Mouse (Mus musculus): Measurements from ENCODE around the gene Sorcs1. TPM values are rescaled to one million over a fixed set of nuclear protein-coding genes. Genes with fewer than 3 reads are reported as not detected.

Sorcs1 gene
- polyA plus RNA-seq, 1 experiment, result 0.01 TPM

GRCm38 (mm10) chr19:50487768-50488167 lies 190.7 kb downstream of the Sorcs1 start:
- Histone ChIP-seq H3K79me3 (ENCODE audit: low read depth) (no peaks in the 10 kb centered on the region), H3K36me3 (ENCODE audit: control insufficient read depth, insufficient read depth) (no peaks in the 10 kb centered on the region), H3K79me2 (ENCODE audit: control insufficient read depth, insufficient read depth) (no peaks in the 10 kb centered on the region), H3K4me3 (ENCODE audit: insufficient read depth, poor library complexity, severe bottlenecking) (no peak overlapping the region), H3K27me3 (ENCODE audit: control insufficient read depth, insufficient read depth, insufficient read length) (no peaks in the 10 kb centered on the region), H3ac (ENCODE audit: control insufficient read depth, insufficient read length, low read depth) (no peak overlapping the region)
- TF ChIP-seq CEBPB (IDR thresholded peaks at IDR 0.05; ENCODE audit: low read depth) (no peak), MAX (IDR thresholded peaks at IDR 0.05) (no peak), MYOG (IDR thresholded peaks at IDR 0.05; ENCODE audit: control insufficient read depth, extremely low read depth, insufficient read length) (no peak), MYOD1 (IDR thresholded peaks at IDR 0.05; ENCODE audit: control insufficient read depth, insufficient read length, low read depth) (no peak), FOSL1 (IDR thresholded peaks at IDR 0.05; ENCODE audit: insufficient read depth, low read length, poor library complexity, severe bottlenecking) (no peak), USF1 (IDR thresholded peaks at IDR 0.05; ENCODE audit: low read depth) (no peak), CTCF (IDR thresholded peaks at IDR 0.05; ENCODE audit: control insufficient read depth, insufficient read depth, insufficient read length) (no peak)

- no peak overlapping the region for H3K4me3 ChIP-seq (ENCODE audit: insufficient read depth, poor library complexity, severe bottlenecking)
- TF ChIP-seq FOSL1 (IDR thresholded peaks at IDR 0.05; ENCODE audit: insufficient read depth, low read length, poor library complexity, severe bottlenecking) (no peak), CTCF (IDR thresholded peaks at IDR 0.05; ENCODE audit: control insufficient read depth, insufficient read depth, insufficient read length) (no peak), MYOG (IDR thresholded peaks at IDR 0.05; ENCODE audit: control insufficient read depth, extremely low read depth, insufficient read length) (no peak), MYOD1 (IDR thresholded peaks at IDR 0.05; ENCODE audit: control insufficient read depth, insufficient read length, low read depth) (no peak), USF1 (IDR thresholded peaks at IDR 0.05; ENCODE audit: low read depth) (no peak), MAX (IDR thresholded peaks at IDR 0.05) (no peak), CEBPB (IDR thresholded peaks at IDR 0.05; ENCODE audit: low read depth) (no peak)
Measured at GRCm38 (mm10) chr19:50486345-50486744, 192.1 kb downstream of the Sorcs1 start.

GRCm38 (mm10) chr19:50476774-50477173 lies 201.7 kb downstream of the Sorcs1 start:
- H3K36me3 ChIP-seq (ENCODE audit: control insufficient read depth, insufficient read depth), result no peaks in the 10 kb centered on the region
- H3K79me3 ChIP-seq (ENCODE audit: low read depth), result no peaks in the 10 kb centered on the region
- TF ChIP-seq USF1 (IDR thresholded peaks at IDR 0.05; ENCODE audit: low read depth) (no peak), CEBPB (IDR thresholded peaks at IDR 0.05; ENCODE audit: low read depth) (no peak), CTCF (IDR thresholded peaks at IDR 0.05; ENCODE audit: control insufficient read depth, insufficient read depth, insufficient read length) (no peak), MAX (IDR thresholded peaks at IDR 0.05) (no peak)
- H3K27me3 ChIP-seq (ENCODE audit: control insufficient read depth, insufficient read depth, insufficient read length), result no peaks in the 10 kb centered on the region
- H3ac ChIP-seq (ENCODE audit: control insufficient read depth, insufficient read length, low read depth), result no peak overlapping the region
- no peaks in the 10 kb centered on the region for H3K79me2 ChIP-seq (ENCODE audit: control insufficient read depth, insufficient read depth)
- H3K4me3 ChIP-seq (ENCODE audit: insufficient read depth, poor library complexity, severe bottlenecking), result no peak overlapping the region

More at GRCm38 (mm10) chr19:50486345-50486744, 192.1 kb downstream of the Sorcs1 start:
- H3K27me3 ChIP-seq (ENCODE audit: control insufficient read depth, insufficient read depth, insufficient read length), result no peaks in the 10 kb centered on the region
- no peak overlapping the region for H3ac ChIP-seq (ENCODE audit: control insufficient read depth, insufficient read length, low read depth)
- H3K36me3 ChIP-seq (ENCODE audit: control insufficient read depth, insufficient read depth), result no peaks in the 10 kb centered on the region
- H3K79me3 ChIP-seq (ENCODE audit: low read depth), result no peaks in the 10 kb centered on the region
- no peaks in the 10 kb centered on the region for H3K79me2 ChIP-seq (ENCODE audit: control insufficient read depth, insufficient read depth)

GRCm38 (mm10) chr19:50468592-50468991 lies 209.9 kb downstream of the Sorcs1 start:
- H3K27me3 ChIP-seq (ENCODE audit: control insufficient read depth, insufficient read depth, insufficient read length), result no peaks in the 10 kb centered on the region
- H3K79me2 ChIP-seq (ENCODE audit: control insufficient read depth, insufficient read depth), result no peaks in the 10 kb centered on the region
- no peak overlapping the region for H3ac ChIP-seq (ENCODE audit: control insufficient read depth, insufficient read length, low read depth)
- H3K4me3 ChIP-seq (ENCODE audit: insufficient read depth, poor library complexity, severe bottlenecking), result no peak overlapping the region
- TF ChIP-seq CEBPB (IDR thresholded peaks at IDR 0.05; ENCODE audit: low read depth) (no peak), MYOG (IDR thresholded peaks at IDR 0.05; ENCODE audit: control insufficient read depth, extremely low read depth, insufficient read length) (no peak), MAX (IDR thresholded peaks at IDR 0.05) (no peak), FOSL1 (IDR thresholded peaks at IDR 0.05; ENCODE audit: insufficient read depth, low read length, poor library complexity, severe bottlenecking) (no peak), MYOD1 (IDR thresholded peaks at IDR 0.05; ENCODE audit: control insufficient read depth, insufficient read length, low read depth) (no peak), USF1 (IDR thresholded peaks at IDR 0.05; ENCODE audit: low read depth) (no peak), CTCF (IDR thresholded peaks at IDR 0.05; ENCODE audit: control insufficient read depth, insufficient read depth, insufficient read length) (no peak)
- no peaks in the 10 kb centered on the region for H3K36me3 ChIP-seq (ENCODE audit: control insufficient read depth, insufficient read depth)
- no peaks in the 10 kb centered on the region for H3K79me3 ChIP-seq (ENCODE audit: low read depth)

- Histone ChIP-seq H3K4me3 (ENCODE audit: insufficient read depth, poor library complexity, severe bottlenecking) (no peak overlapping the region), H3K79me3 (ENCODE audit: low read depth) (no peaks in the 10 kb centered on the region), H3K36me3 (ENCODE audit: control insufficient read depth, insufficient read depth) (no peaks in the 10 kb centered on the region), H3K27me3 (ENCODE audit: control insufficient read depth, insufficient read depth, insufficient read length) (no peaks in the 10 kb centered on the region), H3K79me2 (ENCODE audit: control insufficient read depth, insufficient read depth) (no peaks in the 10 kb centered on the region), H3ac (ENCODE audit: control insufficient read depth, insufficient read length, low read depth) (no peak overlapping the region)
- TF ChIP-seq CTCF (IDR thresholded peaks at IDR 0.05; ENCODE audit: control insufficient read depth, insufficient read depth, insufficient read length) (no peak), USF1 (IDR thresholded peaks at IDR 0.05; ENCODE audit: low read depth) (no peak), MYOD1 (IDR thresholded peaks at IDR 0.05; ENCODE audit: control insufficient read depth, insufficient read length, low read depth) (no peak), CEBPB (IDR thresholded peaks at IDR 0.05; ENCODE audit: low read depth) (no peak), MAX (IDR thresholded peaks at IDR 0.05) (no peak), FOSL1 (IDR thresholded peaks at IDR 0.05; ENCODE audit: insufficient read depth, low read length, poor library complexity, severe bottlenecking) (no peak), MYOG (IDR thresholded peaks at IDR 0.05; ENCODE audit: control insufficient read depth, extremely low read depth, insufficient read length) (no peak)
Measured at GRCm38 (mm10) chr19:50464811-50465210, 213.6 kb downstream of the Sorcs1 start.

GRCm38 (mm10) chr19:50458581-50458980 lies 219.9 kb downstream of the Sorcs1 start:
- no peaks in the 10 kb centered on the region for H3K36me3 ChIP-seq (ENCODE audit: control insufficient read depth, insufficient read depth)
- no peaks in the 10 kb centered on the region for H3K79me3 ChIP-seq (ENCODE audit: low read depth)
- TF ChIP-seq USF1 (IDR thresholded peaks at IDR 0.05; ENCODE audit: low read depth) (no peak), MYOG (IDR thresholded peaks at IDR 0.05; ENCODE audit: control insufficient read depth, extremely low read depth, insufficient read length) (no peak), CTCF (IDR thresholded peaks at IDR 0.05; ENCODE audit: control insufficient read depth, insufficient read depth, insufficient read length) (no peak), MYOD1 (IDR thresholded peaks at IDR 0.05; ENCODE audit: control insufficient read depth, insufficient read length, low read depth) (no peak), MAX (IDR thresholded peaks at IDR 0.05) (no peak), CEBPB (IDR thresholded peaks at IDR 0.05; ENCODE audit: low read depth) (no peak), FOSL1 (IDR thresholded peaks at IDR 0.05; ENCODE audit: insufficient read depth, low read length, poor library complexity, severe bottlenecking) (no peak)
- no peaks in the 10 kb centered on the region for H3K27me3 ChIP-seq (ENCODE audit: control insufficient read depth, insufficient read depth, insufficient read length)
- H3ac ChIP-seq (ENCODE audit: control insufficient read depth, insufficient read length, low read depth), result no peak overlapping the region
- no peaks in the 10 kb centered on the region for H3K79me2 ChIP-seq (ENCODE audit: control insufficient read depth, insufficient read depth)
- no peak overlapping the region for H3K4me3 ChIP-seq (ENCODE audit: insufficient read depth, poor library complexity, severe bottlenecking)

Data from C2C12 (cell line).